Mouse (Mus musculus): Measurements from ENCODE around the gene Pbxip1. TPM values are rescaled to one million over a fixed set of nuclear protein-coding genes. Genes with fewer than 3 reads are reported as not detected.
"Not testable (repeated sequence)": the region's sequence is repeated elsewhere in the genome, so short reads cannot be mapped to it uniquely, and the experiment has no call there.

Pbxip1 gene
- polyA plus RNA-seq, 1 experiment from 2014 or later, result 19.2 TPM

DNA sequence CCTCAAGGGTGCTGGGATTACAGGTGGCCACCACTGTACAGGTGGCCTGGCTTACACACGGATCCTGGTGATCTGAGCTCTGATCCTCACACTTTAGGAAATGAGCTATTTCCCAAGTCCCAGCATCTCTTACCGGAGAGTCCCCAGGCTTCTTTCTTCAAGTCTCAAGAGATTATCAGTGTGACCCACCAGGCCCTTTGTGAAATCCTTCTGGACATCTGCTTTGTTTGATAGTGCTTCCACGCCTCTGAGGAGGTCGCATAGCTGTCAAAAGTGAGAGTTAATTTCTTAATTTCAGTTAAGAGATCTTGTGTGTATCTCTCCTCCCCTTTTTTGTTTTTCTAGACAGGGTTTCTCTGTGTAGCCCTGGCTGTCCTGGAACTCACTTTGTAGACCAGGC is 10.6 kb upstream of the Pbxip1 start:
- no peak for DNase-seq (ENCODE audit: low spot score)
- H3K4me1 ChIP-seq, result peaks cover 37% of the 10 kb centered on the region
- no peak overlapping the region for H3K4me3 ChIP-seq
- WGBS, result 92% methylated on average over 4 of the region's 4 CpGs
- H3K36me3 ChIP-seq, result peaks cover 67% of the 10 kb centered on the region
- H3K9me3 ChIP-seq (replicated peaks), result no peaks in the 10 kb centered on the region
- no peaks in the 10 kb centered on the region for H3K27me3 ChIP-seq (ENCODE audit: low read depth, poor library complexity, severe bottlenecking)
- H3K27ac ChIP-seq, result no peak overlapping the region

DNA sequence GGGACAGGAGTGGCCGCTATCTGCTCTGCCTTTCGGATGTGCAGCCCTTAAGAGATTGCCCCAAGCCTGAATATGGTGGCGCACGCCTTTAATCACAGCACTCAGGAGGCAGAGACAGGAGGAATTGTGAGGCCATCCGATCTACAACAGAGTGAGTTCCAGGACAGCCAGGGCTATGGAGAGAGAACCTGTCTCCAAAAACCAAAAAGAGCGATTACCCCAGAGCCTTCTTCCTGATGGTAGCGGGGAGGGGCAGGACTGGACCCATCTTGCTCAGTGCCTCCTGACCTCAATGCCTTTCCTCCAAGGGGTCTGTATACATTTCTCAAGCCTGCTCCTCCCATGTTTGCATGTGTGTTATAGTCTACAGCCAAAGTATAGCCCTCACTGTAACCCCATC is 7.5 kb upstream of the Pbxip1 start:
- DNase-seq (ENCODE audit: low spot score); H3K4me3 ChIP-seq; H3K27ac ChIP-seq; H3K27me3 ChIP-seq (ENCODE audit: low read depth, poor library complexity, severe bottlenecking); H3K9me3 ChIP-seq (replicated peaks): not testable (repeated sequence)
- 91% methylated on average over 7 of the region's 7 CpGs for WGBS
- Histone ChIP-seq H3K4me1 (peaks cover 24% of the 10 kb centered on the region), H3K36me3 (peaks cover 75% of the 10 kb centered on the region)

DNA sequence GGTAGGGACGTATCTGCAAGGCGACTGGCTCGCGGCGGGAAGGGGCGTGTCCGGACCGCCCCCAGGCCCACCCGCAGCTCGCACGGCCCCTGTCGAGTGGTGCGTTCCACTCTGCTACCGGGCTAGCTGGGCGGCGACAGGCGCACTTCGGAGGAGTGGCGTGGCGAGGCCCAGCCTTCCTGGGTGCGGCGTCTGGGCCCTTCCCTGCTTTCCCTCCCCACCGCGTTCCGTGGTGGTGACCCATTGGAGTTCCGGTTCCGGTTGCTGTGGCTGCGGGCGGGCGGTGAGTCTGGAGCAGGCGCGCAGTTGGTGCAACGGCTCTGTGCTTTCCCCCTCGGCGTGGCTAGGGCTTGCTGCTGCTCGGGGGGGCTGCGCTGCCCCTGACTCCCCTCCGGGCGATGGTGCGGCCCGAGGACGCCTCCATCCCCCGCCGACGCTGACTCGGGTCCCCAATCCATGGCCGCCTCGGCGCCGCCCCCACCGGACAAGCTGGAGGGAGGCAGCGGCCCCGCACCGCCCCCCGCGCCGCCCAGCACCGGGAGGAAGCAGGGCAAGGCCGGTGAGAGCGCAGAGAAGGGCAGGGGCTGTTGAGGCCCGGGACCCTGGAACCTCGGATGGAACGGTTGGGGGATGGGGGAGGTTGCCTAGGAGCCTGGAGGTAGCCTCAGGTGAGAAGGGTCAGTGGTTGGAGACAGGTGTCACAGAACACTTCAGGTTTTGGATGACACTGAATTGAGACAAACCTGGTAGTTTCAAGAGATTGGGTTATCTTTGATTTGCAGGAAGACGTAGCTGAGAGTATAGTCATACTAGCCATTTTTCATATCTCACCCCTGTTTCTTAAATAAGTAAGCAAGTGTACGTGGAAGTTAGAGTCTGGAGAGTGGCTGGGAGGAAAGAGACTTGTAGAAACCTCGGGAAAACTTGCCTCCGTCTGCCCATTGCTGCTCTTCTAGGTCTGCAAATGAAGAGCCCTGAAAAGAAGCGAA is 6.0 kb upstream of the Pbxip1 start, which contains the start of gene Pygo2:
Pygo2 (plus strand) TSS at position 44 of the 989 bp plus-strand sequence.
- H3K4me1 ChIP-seq, result peaks cover 28% of the 10 kb centered on the region
- peak; percentile 95 for DNase-seq (ENCODE audit: low spot score)
- H3K9me3 ChIP-seq (replicated peaks), result no peaks in the 10 kb centered on the region
- H3K36me3 ChIP-seq, result peaks cover 75% of the 10 kb centered on the region
- H3K27me3 ChIP-seq (ENCODE audit: low read depth, poor library complexity, severe bottlenecking), result no peaks in the 10 kb centered on the region
- 2% methylated on average over 68 of the region's 68 CpGs for WGBS
- peak within 1 kb of the TSS; percentile 95 for H3K27ac ChIP-seq
- peak within 1 kb of the TSS; percentile 100 for H3K4me3 ChIP-seq

DNA sequence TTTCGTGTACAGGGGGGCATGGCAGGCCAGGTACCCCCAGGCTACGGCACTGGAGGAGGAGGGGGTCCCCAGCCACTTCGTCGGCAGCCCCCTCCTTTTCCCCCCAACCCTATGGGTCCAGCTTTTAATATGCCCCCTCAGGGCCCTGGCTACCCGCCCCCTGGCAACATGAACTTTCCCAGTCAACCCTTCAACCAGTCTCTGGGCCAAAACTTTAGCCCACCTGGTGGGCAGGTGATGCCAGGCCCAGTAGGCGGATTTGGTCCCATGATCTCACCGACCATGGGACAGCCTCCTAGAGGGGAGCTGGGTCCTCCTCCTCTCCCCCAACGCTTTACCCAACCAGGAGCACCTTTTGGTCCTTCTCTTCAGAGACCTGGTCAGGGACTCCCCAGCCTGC is 3.9 kb upstream of the Pbxip1 start:
- no peaks in the 10 kb centered on the region for H3K27me3 ChIP-seq (ENCODE audit: low read depth, poor library complexity, severe bottlenecking)
- H3K27ac ChIP-seq, result no peak overlapping the region
- no peak for DNase-seq (ENCODE audit: low spot score)
- H3K4me3 ChIP-seq, result no peak overlapping the region
- peaks cover 45% of the 10 kb centered on the region for H3K4me1 ChIP-seq
- peaks cover 53% of the 10 kb centered on the region for H3K36me3 ChIP-seq
- no peaks in the 10 kb centered on the region for H3K9me3 ChIP-seq (replicated peaks)
- WGBS, result 95% methylated on average over 8 of the region's 8 CpGs

DNA sequence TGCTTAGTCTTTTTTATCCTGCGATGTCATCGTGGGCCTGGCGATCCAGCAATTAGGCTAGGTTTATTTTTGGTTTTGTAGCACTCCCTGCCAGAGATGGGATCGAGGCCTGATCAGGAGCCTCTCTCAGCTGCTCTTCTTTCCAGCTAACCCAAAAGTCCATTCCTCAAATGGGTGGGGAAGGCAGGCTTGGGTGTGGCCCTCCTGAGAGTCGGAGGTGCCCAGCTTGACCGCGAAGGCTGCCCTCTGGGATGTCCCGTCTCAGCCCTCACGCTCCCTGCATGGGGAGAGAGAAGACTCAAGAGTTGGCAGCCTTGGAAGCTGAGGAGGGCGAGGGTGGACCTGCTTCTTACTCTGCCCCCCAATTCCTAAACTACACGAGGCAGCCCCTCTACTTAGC is 2.0 kb upstream of the Pbxip1 start:
- WGBS, result 83% methylated on average over 11 of the region's 11 CpGs
- peaks cover 54% of the 10 kb centered on the region for H3K4me1 ChIP-seq
- no peak overlapping the region for H3K4me3 ChIP-seq
- H3K27ac ChIP-seq, result peak overlapping the region; percentile 17; the same call in 1 of the 2 replicates
- H3K9me3 ChIP-seq (replicated peaks), result no peaks in the 10 kb centered on the region
- H3K36me3 ChIP-seq, result peaks cover 39% of the 10 kb centered on the region
- DNase-seq (ENCODE audit: low spot score), result no peak
- H3K27me3 ChIP-seq (ENCODE audit: low read depth, poor library complexity, severe bottlenecking), result no peaks in the 10 kb centered on the region

DNA sequence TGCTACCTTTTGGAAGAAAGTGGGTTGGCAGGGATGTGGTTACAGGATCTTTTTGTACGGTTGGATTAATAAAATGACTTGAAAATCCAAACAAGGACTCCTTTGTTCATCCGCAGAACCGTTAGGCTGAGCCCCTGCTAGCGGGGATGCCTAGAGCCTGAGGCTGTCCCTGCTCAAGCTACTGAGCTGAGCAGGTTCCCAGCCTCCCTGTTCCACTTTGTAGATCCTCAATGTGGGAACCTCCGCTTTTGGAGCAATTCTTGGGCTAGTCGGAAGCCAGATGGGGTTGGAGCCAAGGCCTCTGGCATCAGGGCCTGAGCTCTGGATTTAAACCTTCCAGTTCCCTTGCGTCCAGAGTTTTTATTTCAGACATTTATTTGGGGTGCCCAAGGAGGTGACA is 1.5 kb upstream of the Pbxip1 start:
- no peaks in the 10 kb centered on the region for H3K9me3 ChIP-seq (replicated peaks)
- peaks cover 39% of the 10 kb centered on the region for H3K36me3 ChIP-seq
- WGBS, result 83% methylated on average over 7 of the region's 7 CpGs
- H3K27ac ChIP-seq, result peak overlapping the region; percentile 17; the same call in 1 of the 2 replicates
- no peak for DNase-seq (ENCODE audit: low spot score)
- H3K4me1 ChIP-seq, result peaks cover 51% of the 10 kb centered on the region
- H3K4me3 ChIP-seq, result no peak overlapping the region
- no peaks in the 10 kb centered on the region for H3K27me3 ChIP-seq (ENCODE audit: low read depth, poor library complexity, severe bottlenecking)

DNA sequence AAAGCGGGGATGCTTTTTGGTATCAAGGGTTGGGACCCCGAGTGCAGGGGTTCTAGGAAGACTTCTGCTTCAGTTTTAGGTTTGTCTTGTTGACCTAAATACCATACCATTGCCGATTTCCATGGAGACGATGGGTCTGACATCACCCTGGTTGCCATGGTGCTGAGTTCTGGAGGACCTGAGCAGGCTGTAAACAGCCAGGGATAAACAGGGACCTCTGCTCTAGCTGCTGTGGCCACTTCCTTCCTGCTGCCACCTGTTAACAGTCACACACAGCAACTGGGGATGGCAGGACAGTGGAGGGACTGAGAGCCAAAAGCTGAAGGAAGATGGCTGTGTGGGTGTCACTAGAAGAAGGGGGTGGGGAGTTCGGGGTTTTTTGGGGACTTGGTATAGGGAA is 763 bp downstream of the Pbxip1 start:
- no peaks in the 10 kb centered on the region for H3K27me3 ChIP-seq (ENCODE audit: low read depth, poor library complexity, severe bottlenecking)
- WGBS, result 41% methylated on average over 5 of the region's 5 CpGs
- DNase-seq (ENCODE audit: low spot score), result no peak
- H3K36me3 ChIP-seq, result peaks cover 37% of the 10 kb centered on the region
- H3K27ac ChIP-seq, result peak overlapping the region; percentile 83
- H3K4me3 ChIP-seq, result peak overlapping the region; percentile 65
- peaks cover 34% of the 10 kb centered on the region for H3K4me1 ChIP-seq
- H3K9me3 ChIP-seq (replicated peaks), result no peaks in the 10 kb centered on the region

DNA sequence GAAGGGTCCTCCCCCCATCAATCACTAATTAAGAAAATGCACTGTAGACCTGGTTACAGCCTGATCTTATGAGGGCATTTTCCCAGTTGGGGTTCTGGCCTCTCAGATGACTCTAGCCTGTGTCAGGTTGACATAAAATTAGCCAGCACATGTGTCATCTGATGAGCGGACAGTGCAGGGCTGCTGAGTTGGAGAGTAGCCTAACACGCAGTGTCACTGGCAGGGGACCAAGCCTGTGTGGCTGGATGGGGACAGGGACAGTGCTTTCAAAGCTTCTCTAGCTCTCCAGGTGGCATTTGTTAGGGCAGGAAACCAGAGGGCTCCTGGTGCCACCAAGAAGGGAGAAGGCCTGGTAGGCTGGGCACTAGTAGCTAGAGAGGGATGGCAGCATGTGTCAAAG is 4.2 kb downstream of the Pbxip1 start:
- Histone ChIP-seq H3K4me1 (peaks cover 26% of the 10 kb centered on the region), H3K4me3 (no peak overlapping the region), H3K27me3 (ENCODE audit: low read depth, poor library complexity, severe bottlenecking) (no peaks in the 10 kb centered on the region), H3K27ac (no peak overlapping the region), H3K36me3 (peaks cover 17% of the 10 kb centered on the region), H3K9me3 (replicated peaks) (no peaks in the 10 kb centered on the region)
- 93% methylated on average over 2 of the region's 2 CpGs for WGBS
- no peak for DNase-seq (ENCODE audit: low spot score)

DNA sequence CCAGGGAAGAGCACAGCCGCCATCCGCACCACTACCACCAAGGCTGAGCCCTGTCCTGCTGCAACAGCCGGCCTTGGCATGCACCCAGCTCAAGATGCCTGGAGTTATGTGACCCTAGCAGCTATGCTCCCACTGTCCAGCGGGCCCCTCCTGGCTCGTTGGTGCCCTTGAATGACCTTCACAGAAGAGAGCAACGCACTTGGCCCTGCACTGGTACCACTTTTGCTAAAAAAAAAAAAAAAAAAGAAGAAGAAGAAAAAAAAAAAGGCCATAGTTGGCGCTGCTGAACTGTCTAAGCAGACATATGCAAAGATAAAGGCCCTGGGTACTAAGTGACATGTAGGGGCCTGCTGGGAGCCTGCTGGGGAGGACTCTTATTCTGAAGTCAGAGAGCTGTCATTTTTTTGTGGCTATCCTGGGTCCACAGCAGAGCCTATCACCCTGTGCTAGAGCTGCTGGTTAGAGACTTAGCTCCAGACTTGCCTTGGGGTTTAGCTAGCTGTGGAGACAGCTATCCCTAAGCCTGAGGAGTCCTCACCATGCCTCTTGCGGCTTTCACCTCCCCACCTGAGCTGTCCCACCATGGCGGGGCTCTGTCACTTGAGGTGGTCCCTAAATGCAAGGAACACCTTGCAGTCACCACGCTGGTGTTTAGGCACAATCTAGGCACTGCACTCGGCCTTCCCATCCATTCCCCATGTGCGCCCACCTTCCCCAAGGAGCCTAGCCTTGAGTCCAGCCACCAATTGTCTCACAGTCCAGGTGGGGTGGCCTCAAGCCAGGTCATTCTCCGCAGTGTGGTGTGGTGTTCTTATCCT is 12.4 kb downstream of the Pbxip1 start:
- Histone ChIP-seq H3K4me3 (no peak overlapping the region), H3K9me3 (replicated peaks) (no peaks in the 10 kb centered on the region), H3K27ac (0 out of 2 replicates have a peak overlapping the region, but pooled peaks have one; percentile 26), H3K36me3 (peaks cover 27% of the 10 kb centered on the region), H3K27me3 (ENCODE audit: low read depth, poor library complexity, severe bottlenecking) (no peaks in the 10 kb centered on the region), H3K4me1 (peaks cover 17% of the 10 kb centered on the region)
- no peak for DNase-seq (ENCODE audit: low spot score)
- WGBS, result 70% methylated on average over 13 of the region's 13 CpGs

DNA sequence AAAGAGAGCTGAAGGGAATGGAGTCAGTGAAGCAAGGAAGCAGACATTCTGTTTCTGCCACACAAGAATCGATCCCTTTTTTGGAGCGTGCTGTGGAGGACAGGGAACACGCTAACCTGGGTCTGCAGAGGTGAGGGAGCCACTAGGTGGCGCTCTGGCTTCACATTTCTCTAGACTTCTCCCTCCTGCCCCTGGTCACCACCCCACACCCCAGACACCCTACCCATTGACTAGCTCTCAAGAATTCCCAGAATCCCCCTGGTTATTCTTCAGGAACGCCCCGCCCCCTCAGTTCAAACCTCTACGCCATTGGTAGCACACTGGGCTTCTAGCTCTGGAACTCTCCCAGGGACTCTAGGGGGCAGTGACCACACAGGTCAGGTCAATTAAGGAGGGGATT is 13.0 kb downstream of the Pbxip1 start:
- DNase-seq (ENCODE audit: low spot score), result peak; percentile 75
- H3K36me3 ChIP-seq, result peaks cover 27% of the 10 kb centered on the region
- H3K9me3 ChIP-seq (replicated peaks), result no peaks in the 10 kb centered on the region
- H3K4me3 ChIP-seq, result no peak overlapping the region
- H3K27ac ChIP-seq, result no peak overlapping the region
- H3K4me1 ChIP-seq, result peaks cover 20% of the 10 kb centered on the region
- WGBS, result 50% methylated on average over 7 of the region's 7 CpGs
- no peaks in the 10 kb centered on the region for H3K27me3 ChIP-seq (ENCODE audit: low read depth, poor library complexity, severe bottlenecking)

DNA sequence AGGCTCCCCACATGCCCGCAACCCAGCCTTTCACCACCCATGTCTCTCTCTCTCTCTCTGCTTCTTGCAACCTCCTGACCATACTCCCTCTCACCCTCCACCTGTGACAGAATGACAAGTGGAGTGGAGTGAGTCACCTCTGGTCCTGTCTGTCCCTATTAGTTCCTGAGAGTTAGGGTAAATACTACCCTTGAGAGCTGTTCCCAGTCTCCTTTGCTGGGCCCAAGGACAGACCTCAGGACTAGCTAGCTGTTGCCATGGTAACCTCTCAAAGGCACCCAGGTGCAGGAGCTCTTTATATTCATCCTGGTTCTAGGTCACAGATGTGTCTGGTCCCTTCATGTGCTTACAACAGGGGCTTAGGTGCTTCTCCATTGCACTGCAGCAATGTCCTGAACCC is 15.4 kb downstream of the Pbxip1 start:
- H3K4me3 ChIP-seq, result no peak overlapping the region
- WGBS, result 96% methylated on average over 1 of the region's 1 CpGs
- no peak overlapping the region for H3K27ac ChIP-seq

DNA sequence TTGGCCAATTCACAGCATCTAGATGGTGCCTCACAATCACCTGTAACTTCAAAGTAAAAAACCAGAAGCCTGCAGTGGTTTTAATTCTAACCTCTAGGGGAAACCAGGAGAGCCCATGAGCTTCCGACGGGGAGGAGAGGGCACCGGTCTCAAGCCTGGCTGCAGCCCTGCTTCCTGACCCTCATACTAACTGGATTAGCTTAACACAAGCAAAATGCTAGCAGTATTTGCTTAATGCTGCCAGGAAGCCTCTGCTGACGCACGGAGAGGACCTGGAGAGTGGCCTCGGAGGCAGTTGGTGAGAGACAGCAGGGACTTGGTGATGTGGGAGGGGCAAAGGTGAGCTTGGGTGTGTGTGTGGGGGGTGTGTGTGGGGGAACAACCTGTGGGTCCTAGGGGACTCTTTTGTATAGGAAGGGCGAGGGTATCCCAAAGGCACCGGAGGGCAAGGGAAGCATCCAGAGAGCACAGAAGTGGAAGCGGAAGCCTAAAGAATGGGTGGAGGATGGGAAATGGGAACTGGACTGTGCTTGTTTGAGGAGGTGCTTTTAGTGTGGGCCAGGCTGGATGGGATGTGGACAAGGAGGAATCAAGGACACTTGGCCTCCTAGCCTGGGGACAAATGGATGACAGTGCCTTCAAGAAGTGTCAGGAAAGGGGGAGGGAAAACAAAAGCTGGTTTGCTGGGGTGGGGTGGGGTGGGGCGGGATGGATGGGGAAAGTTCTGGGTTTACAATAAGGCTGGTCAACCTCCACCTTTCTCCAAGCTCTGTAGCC is 18.1 kb downstream of the Pbxip1 start, which contains the start of gene Pmvk:
Pmvk (plus strand) TSS at position 141 of the 777 bp plus-strand sequence.
- 0 out of 2 replicates have a peak within 1 kb of the TSS, but pooled peaks have one; percentile 26 for H3K27ac ChIP-seq
- peaks cover 35% of the 10 kb centered on the region for H3K4me1 ChIP-seq
- H3K36me3 ChIP-seq, result 0 out of 2 replicates have a peak, but pooled peaks cover 2% of the 10 kb centered on the region
- no peaks in the 10 kb centered on the region for H3K27me3 ChIP-seq (ENCODE audit: low read depth, poor library complexity, severe bottlenecking)
- WGBS, result 54% methylated on average over 10 of the region's 10 CpGs
- H3K4me3 ChIP-seq, result no peak within 1 kb of the TSS
- DNase-seq (ENCODE audit: low spot score), result no peak
- no peaks in the 10 kb centered on the region for H3K9me3 ChIP-seq (replicated peaks)

More for the DNA sequence above, 15.4 kb downstream of the Pbxip1 start:
- no peaks in the 10 kb centered on the region for H3K27me3 ChIP-seq (ENCODE audit: low read depth, poor library complexity, severe bottlenecking)
- H3K4me1 ChIP-seq, result peaks cover 25% of the 10 kb centered on the region
- no peak for DNase-seq (ENCODE audit: low spot score)
- H3K9me3 ChIP-seq (replicated peaks), result no peaks in the 10 kb centered on the region
- peaks cover 10% of the 10 kb centered on the region for H3K36me3 ChIP-seq

Measured in limb, embryonic 10.5 days (tissue).